Mouse (Mus musculus): ENCODE data around the gene Atp5k. TPM values are rescaled to one million over a fixed set of nuclear protein-coding genes. Genes with fewer than 3 reads are reported as not detected.

Atp5k gene
- total RNA-seq, 2 experiments from 2014 or later, result 860 to 886 TPM

DNA sequence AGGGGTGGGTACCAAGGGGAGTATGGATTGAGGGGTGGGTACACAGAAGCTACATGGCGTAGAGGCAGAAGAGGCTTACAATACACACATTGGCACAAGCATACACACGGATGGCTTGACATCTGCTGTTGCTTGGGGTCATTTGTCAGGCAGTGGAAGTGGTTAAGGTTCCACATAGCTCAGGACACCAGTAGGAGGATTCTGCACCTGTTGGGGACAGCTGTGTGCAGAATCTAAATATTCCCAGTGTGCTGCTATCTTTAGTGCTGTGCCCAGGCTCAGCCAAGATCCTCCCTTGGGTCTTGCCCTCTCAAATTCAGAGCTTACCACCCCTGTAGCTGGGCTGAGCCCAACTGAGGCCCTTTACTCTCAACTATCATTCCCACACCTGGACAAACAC lies 1.9 kb upstream of the Atp5k start:
- no peak for DNase-seq
- intact Hi-C loops (cut with DNase I), result no loop called here

- DNase-seq, result no peak
- intact Hi-C loops (cut with DNase I), result no loop called here
These were observed 3.1 kb downstream of the Atp5k start for GRCm38 (mm10) chr5:108431196-108431595.

DNA sequence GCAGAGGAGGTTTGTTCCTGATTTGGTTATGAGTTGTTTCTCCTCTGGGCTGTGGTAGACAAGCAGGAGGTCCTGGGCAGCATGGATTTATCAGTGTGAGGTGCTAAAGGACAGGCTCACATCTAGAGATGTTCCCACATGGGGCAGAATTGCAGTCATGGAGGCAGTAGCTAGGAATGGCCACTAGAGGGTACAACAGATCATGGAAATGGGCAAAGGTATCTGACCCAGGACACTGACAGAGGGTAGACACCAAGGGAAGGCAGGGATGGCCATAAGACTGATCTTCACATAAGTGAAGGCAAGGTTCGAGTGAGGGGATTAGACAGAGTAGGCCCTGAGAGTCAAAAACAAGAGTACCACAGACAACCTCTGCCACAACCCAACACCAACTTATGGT lies 7.1 kb downstream of the Atp5k start:
- DNase-seq, result peak; percentile 41 to 65

GRCm38 (mm10) chr5:108423427-108423826 lies 10.8 kb downstream of the Atp5k start:
- no peak for DNase-seq
- intact Hi-C loops (cut with DNase I), result no loop called here

More for the DNA sequence above, 7.1 kb downstream of the Atp5k start:
- intact Hi-C loops (cut with DNase I), result loop anchor here (5.0 kb wide), 3 partner anchors 150 to 300 kb away; no protein-coding TSS in a partner anchor

DNA sequence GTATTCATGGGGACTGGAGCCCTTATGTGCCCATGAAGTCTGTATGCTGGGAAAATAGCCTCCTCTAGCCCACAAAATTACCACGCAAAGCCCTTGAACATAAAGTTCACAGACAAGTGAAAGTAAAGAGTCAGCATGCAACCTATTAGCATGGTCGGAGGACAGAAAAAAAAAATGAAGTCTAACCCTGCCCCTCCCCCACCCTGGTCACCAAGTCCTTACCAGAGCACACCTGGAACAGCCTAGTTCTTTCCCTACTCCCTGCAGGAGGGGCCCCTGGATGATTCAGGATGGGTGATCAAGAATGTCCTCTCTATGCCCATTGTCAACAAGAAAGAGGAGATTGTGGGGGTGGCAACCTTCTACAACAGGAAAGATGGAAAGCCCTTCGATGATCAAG lies 11.5 kb downstream of the Atp5k start:
- intact Hi-C loops (cut with DNase I), result no loop called here
- DNase-seq, result no peak

DNA sequence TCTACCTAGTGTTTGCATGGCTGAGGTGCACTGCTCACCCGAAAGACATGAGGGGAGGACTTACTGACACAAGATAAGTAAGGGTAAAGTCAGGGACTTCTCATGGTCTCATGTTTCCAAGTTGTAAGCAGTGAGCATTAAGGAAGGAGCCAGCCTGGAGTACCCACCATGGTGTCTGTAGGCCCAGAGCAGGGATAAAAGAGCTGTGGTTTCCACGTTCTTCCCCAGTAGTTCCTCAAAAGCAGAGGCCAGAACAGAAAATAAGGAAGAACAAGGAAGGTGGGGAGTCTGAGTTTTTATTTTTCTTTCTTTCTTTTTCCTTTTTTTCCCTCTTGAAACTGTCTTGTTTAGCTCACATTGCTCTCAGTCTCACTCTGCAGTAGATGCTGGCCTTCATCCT lies 19.5 kb downstream of the Atp5k start:
- DNase-seq, result no peak
- intact Hi-C loops (cut with DNase I), result no loop called here

DNA sequence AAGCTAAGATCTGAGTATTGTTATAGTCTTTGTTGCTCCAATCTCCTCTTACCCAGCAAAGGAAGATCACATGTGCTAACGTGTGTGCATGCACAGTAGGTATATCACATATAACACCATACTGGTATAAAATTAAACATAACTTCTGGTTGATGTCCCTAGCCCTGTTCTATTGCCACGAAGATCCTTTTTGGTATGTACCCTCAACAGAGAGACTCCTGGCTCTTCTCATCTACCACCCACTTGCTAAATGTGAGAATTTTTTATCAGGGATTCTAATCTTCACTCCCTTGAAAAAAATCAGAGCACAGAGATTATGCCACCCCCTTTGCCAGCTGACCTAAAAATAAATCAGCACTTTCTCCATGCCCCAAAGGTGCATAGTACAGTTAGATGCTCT lies 27.3 kb downstream of the Atp5k start:
- DNase-seq, result no peak
- intact Hi-C loops (cut with DNase I), result no loop called here

DNA sequence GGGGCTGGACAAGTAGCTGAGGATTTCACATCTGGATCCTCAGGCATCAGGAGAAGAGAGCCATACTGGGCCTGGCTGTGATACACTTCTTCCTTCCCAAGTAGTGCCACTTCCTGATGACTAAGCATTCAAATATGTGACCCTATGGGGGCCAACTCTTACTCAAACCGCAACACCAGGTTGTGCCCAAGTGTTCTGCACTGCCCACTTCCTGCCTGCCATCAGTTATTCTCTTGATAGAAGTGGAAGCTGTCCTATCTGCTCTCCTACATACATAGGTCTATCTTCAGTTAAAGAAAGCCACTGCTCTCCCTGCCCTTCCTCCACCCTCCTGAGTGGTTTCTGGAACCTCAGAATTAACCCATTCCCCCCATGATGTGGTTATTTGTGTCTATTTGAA lies 28.8 kb downstream of the Atp5k start:
- intact Hi-C loops (cut with DNase I), result no loop called here
- DNase-seq, result no peak

DNA sequence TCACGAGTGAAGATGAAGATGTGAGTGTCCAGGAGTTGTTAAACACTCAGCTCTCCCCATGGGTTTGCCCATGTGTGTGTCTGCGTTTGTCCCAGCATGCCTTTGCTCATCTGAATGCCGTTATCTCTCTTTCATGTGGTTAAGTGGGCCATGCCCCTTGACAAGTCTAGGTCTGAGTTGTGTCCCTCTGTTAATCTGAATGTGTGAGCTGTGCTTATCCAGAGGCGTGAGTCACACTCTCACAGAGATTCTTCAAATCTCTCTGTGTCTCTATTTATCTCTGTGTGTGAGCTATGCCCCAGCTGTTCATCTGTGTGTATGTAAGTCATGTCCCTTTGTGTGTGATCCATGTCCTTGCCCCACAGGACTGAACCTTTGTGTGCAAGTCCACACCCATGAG lies 30.8 kb downstream of the Atp5k start:
- no peak for DNase-seq
- intact Hi-C loops (cut with DNase I), result no loop called here

GRCm38 (mm10) chr5:108389744-108390143 lies 44.5 kb downstream of the Atp5k start:
- DNase-seq, result no peak
- intact Hi-C loops (cut with DNase I), result no loop called here

DNA sequence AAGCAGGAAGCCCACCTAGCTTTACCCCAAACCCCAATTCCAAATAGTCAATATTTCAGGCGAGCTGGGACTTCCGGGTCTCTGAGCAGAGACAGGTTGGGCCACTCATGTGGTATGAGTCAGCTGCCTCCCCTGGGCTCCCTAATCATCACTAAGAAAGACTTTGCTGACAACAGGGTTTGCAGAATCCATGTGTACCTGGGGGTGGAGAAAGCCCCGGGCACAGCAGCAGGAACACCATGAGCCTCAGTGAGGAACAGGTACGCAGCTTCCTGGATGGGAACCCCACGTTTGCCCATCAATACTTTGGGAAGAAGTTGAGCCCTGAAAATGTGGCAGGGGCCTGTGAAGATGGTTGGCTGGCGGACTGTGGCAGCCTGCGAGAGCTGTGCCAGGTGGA lies 46.0 kb downstream of the Atp5k start, which contains the start of gene Pde6b:
Gene Pde6b (plus strand): TSS at position 191 of the 400 bp plus-strand sequence.
- no peak for DNase-seq
- intact Hi-C loops (cut with DNase I), result no loop called here

DNA sequence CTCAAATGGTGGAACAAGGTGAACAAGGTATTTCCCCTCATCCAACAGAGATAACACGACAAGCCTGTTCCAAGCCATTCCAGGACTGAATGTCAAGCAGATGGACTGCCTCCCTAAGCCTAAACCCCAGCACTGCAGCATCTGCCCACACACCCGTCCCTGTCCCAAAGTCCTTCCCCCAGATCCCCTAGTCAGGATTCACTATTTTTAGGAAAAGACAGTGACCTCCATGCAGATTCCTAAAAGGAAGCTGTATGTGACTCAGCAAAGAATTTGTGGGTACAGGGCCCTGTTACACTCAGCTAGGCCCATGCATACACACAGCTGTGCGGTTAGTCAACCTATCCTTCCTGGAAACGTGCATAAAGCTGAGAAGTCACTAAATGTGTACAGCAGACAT lies 47.8 kb downstream of the Atp5k start:
- intact Hi-C loops (cut with DNase I), result no loop called here

GRCm38 (mm10) chr5:108385632-108386031 lies 48.6 kb downstream of the Atp5k start:
- no peak for DNase-seq
- intact Hi-C loops (cut with DNase I), result no loop called here

More for the DNA sequence above, 47.8 kb downstream of the Atp5k start:
- no peak for DNase-seq

Other genes starting within 250 kb of the Atp5k start
- gene Dr1, start 165.6 kb downstream of the Atp5k start, total RNA-seq (2021), result 10 to 100 TPM; 21.9 TPM
- gene Pigg, start 121.8 kb downstream of the Atp5k start, total RNA-seq (2021), result 1 to 10 TPM; 8.0 to 8.5 TPM
- under 1 TPM; 0.24 to 0.41 TPM for gene Gm42517, start 66.5 kb downstream of the Atp5k start, total RNA-seq (2021)
- not detected for gene Pde6b, start 46.1 kb downstream of the Atp5k start, total RNA-seq (2021)
- gene Mfsd7a, start 14.4 kb upstream of the Atp5k start, total RNA-seq (2021), result 1 to 10 TPM; 1.1 to 1.4 TPM
- gene Pcgf3, start 26.8 kb upstream of the Atp5k start, total RNA-seq (2021), result 10 to 100 TPM; 40.9 to 43.4 TPM
- gene Cplx1, start 115.6 kb upstream of the Atp5k start, total RNA-seq (2021), result under 1 TPM in 1 of 2 experiments, not detected in 1; 0.26 TPM
- gene Gak, start 195.3 kb upstream of the Atp5k start, total RNA-seq (2021), result 10 to 100 TPM; 27.5 to 31.3 TPM
- gene Tmem175, start 195.3 kb upstream of the Atp5k start, total RNA-seq (2021), result 10 to 100 TPM; 10.0 to 10.2 TPM
- gene Idua, start 225.9 kb upstream of the Atp5k start, total RNA-seq (2021), result 10 to 100 TPM; 16.7 to 16.9 TPM
- gene Dgkq, start 235.2 kb upstream of the Atp5k start, total RNA-seq (2021), result 10 to 100 TPM; 12.5 to 12.8 TPM
- not detected for gene Slc26a1, start 241.1 kb upstream of the Atp5k start, total RNA-seq (2021)